Mouse (Mus musculus) megakaryocyte, embryonic 14.5 days (primary cell): ENCODE measurements around the gene Zer1.

Experiments used
- FLI1 ChIP-seq: IDR thresholded peaks from 2 replicates; pipeline ENCODE4 v1.6.1; 2012; ENCODE audit warnings: low read length, inconsistent platforms, mixed read lengths
- GATA1 ChIP-seq: IDR thresholded peaks from 3 replicates; pipeline ENCODE4 v1.6.1; 2012; ENCODE audit warnings: mixed read lengths, low read length, inconsistent platforms, borderline replicate concordance

DNA sequence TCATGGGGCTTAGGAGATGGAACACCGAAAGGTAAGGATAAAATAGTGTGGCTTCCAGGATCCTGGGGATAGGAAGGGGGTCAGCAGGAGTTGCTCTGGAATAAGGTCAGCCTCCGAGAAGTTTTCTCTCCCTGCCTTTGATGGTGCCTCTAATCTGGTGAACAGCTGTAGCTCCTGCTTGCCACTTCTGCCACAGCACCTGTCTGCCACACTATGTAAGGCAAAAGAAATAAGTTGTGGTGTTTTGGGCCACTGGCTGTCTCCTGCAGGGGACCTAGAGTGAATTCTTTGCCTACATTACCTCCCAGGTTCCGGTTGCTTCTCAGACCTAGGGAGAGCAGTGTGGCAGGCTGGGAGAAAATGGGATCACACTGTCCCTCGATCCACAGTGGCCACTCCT lies 45.6 kb downstream of the Zer1 start:
- TF ChIP-seq GATA1 (no peak), FLI1 (no peak)
